Mouse (Mus musculus) thymus, adult 2 months (tissue): ENCODE data around the gene Cep350.

ENCODE experiments used
- CTCF ChIP-seq: fragments of 200-500 bp; IDR thresholded peaks from 2 replicates; pipeline ENCODE4 v1.5.1; 2012; ENCODE audit warnings: mild to moderate bottlenecking, control low read depth, low read length, moderate library complexity, borderline replicate concordance; ENCODE audit not compliant: control insufficient read depth, poor library complexity, insufficient read depth; ENCODE audit errors: extremely low read depth
- POLR2A ChIP-seq: fragments of 200-500 bp; IDR thresholded peaks from 2 replicates; pipeline ENCODE4 v1.6.1; 2012; ENCODE audit warnings: mild to moderate bottlenecking, low read length, control low read depth, moderate library complexity; ENCODE audit not compliant: control insufficient read depth, poor library complexity, insufficient read depth; ENCODE audit errors: extremely low read depth

GRCm38 (mm10) chr1:155854926-155855702 lies 117.9 kb downstream of the Cep350 start:
- TF ChIP-seq CTCF (no peak), POLR2A (no peak)
